Mouse (Mus musculus) kidney, adult 2 months (tissue): ENCODE measurements around the gene B2m. TPM values are rescaled to one million over a fixed set of nuclear protein-coding genes. Genes with fewer than 3 reads are reported as not detected.

ENCODE experiments used
- DNase-seq: peaks from one replicate; pipeline ENCODE4 v3.0.0; 2021
- H3K27ac ChIP-seq: fragments of 200-500 bp; 2 replicates; pipeline ENCODE4 v1.5.1; 2012; ENCODE audit warnings: low read depth, low read length, control low read depth, inconsistent platforms; ENCODE audit not compliant: insufficient read depth
- H3K27me3 ChIP-seq: fragments of 200-500 bp; replicated peaks from 2 replicates; pipeline ENCODE4 v1.6.1; 2012; ENCODE audit warnings: mild to moderate bottlenecking, moderate library complexity, low read length, inconsistent platforms; ENCODE audit not compliant: control insufficient read depth, insufficient read depth
- H3K36me3 ChIP-seq: fragments of 200-500 bp; 2 replicates; pipeline ENCODE4 v1.6.1; 2012; ENCODE audit warnings: mild to moderate bottlenecking, moderate library complexity, low read length, inconsistent platforms; ENCODE audit not compliant: control insufficient read depth, insufficient read depth
- H3K4me1 ChIP-seq: fragments of 200-500 bp; 2 replicates; pipeline ENCODE4 v1.6.1; 2011; ENCODE audit warnings: low read length; ENCODE audit not compliant: control insufficient read depth, insufficient read depth
- H3K4me3 ChIP-seq: fragments of 200-500 bp; 2 replicates; pipeline ENCODE4 v1.5.1; 2011; ENCODE audit warnings: mild to moderate bottlenecking, low read depth, low read length, control low read depth; ENCODE audit not compliant: insufficient read depth
- CTCF ChIP-seq: fragments of 200-500 bp; conservative IDR thresholded peaks from 2 replicates; pipeline ENCODE4 v1.5.1; 2011; ENCODE audit warnings: low read depth, mild to moderate bottlenecking, control low read depth, low read length, moderate library complexity, mixed read lengths; ENCODE audit not compliant: insufficient read depth, insufficient read length
- POLR2A ChIP-seq: fragments of 200-500 bp; IDR thresholded peaks from one replicate; pipeline ENCODE4 v1.6.1; 2011; ENCODE audit warnings: low read depth, low read length, control low read depth
- WGBS: fragments of 180-500 bp; shearing (Covaris S2); methylation state at CpG from one replicate; pipeline ENCODE4 v1.1.7; 2018; 5-methylcytosine and 5-hydroxymethylcytosine counted together
- polyA plus RNA-seq: library from polyadenylated mRNA; depleted of rRNA; stranded (reverse); fragments of >200 nt; gene quantifications from 2 replicates; pipeline ENCODE4 v1.2.3, GENCODE M21; 2012

The B2m gene
- polyA plus RNA-seq, 1 experiment = 854 TPM

DNA sequence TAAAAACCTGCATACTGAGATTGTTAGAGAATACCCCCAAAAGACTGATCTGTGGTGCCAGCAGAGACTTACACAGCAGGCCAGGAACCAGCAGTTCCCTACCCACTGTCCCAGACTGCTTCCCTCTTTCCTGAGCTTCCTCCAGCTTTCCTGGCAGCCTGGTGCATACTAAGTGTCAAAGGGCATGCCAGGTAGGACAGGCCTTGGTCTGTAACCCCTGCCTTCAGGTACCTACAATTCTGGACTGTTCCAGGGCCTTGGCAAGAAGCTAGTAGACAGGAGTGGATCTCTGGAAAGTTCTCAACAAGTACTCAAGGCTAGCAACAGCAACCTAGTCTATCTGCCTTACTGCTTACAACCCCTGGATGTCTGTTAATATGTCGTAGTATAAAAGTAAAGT, 3.7 kb downstream of the B2m start:
- H3K36me3 ChIP-seq = no peaks in the 10 kb centered on the region
- no peak for DNase-seq
- H3K4me3 ChIP-seq = no peak overlapping the region
- H3K27me3 ChIP-seq = no peaks in the 10 kb centered on the region
- 91% methylated on average over 1 of the region's 1 CpGs for WGBS
- no peak overlapping the region for H3K27ac ChIP-seq
- no peaks in the 10 kb centered on the region for H3K4me1 ChIP-seq
- TF ChIP-seq POLR2A (no peak), CTCF (no peak)

DNA sequence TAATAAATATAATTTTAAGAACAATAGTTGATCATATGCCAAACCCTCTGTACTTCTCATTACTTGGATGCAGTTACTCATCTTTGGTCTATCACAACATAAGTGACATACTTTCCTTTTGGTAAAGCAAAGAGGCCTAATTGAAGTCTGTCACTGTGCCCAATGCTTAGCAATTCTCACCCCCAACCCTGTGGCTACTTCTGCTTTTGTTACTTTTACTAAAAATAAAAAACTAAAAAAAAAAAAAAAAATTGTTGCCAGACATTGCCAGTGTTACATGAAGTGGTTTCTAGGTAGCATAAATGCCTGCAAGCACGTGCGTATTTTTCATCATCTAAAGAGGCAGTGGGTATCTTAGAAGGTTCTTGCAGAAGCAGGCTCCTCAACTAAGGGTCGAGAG, 5.4 kb downstream of the B2m start:
- Histone ChIP-seq H3K27ac (no peak overlapping the region), H3K4me3 (no peak overlapping the region), H3K27me3 (no peaks in the 10 kb centered on the region), H3K4me1 (no peaks in the 10 kb centered on the region), H3K36me3 (no peaks in the 10 kb centered on the region)
- TF ChIP-seq POLR2A (no peak), CTCF (no peak)
- no peak for DNase-seq
- 89% methylated on average over 3 of the region's 3 CpGs for WGBS

DNA sequence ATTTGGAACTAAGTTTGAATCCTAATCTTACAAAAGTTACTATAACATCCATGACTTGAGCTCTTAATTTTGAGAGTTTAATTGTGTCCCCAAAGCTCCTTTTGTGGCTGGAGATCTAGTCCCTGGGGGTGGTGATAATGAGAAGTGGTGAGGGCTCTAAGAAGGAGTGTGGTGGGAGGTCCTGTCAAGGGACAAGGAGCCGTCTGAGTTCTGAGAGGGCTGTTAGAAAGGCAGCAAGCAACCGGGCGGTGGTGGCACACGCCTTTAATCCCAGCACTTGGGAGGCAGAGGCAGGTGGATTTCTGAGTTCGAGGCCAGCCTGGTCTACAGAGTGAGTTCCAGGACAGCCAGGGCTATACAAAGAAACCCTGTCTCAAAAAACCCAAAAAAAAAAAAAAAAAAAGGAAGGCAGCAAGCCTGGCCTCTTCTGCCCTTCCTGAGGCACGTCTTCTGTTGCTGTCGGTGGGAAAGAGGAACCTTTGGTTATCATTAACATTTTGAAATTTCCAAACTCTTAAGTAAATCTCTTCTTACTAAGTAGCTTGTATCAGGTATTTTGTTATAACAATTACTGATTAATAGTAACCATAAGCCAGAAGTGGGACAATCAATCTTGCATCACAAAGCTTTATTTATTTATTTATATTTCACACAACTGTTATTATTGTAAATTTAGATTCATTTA, 6.3 kb downstream of the B2m start:
- Histone ChIP-seq H3K4me1 (no peaks in the 10 kb centered on the region), H3K36me3 (no peaks in the 10 kb centered on the region), H3K27me3 (no peaks in the 10 kb centered on the region), H3K27ac (no peak overlapping the region), H3K4me3 (no peak overlapping the region)
- TF ChIP-seq POLR2A (no peak), CTCF (no peak)
- 93% methylated on average over 7 of the region's 7 CpGs for WGBS
- no peak for DNase-seq

GRCm38 (mm10) chr2:122154479-122154878, 7.0 kb downstream of the B2m start:
- TF ChIP-seq CTCF = no peak
- TF ChIP-seq POLR2A = no peak
- H3K4me1 ChIP-seq = no peaks in the 10 kb centered on the region
- H3K4me3 ChIP-seq = no peak overlapping the region
- no peak for DNase-seq
- no peaks in the 10 kb centered on the region for H3K36me3 ChIP-seq
- WGBS = 98% methylated on average over 2 of the region's 2 CpGs
- H3K27ac ChIP-seq = no peak overlapping the region
- no peaks in the 10 kb centered on the region for H3K27me3 ChIP-seq

DNA sequence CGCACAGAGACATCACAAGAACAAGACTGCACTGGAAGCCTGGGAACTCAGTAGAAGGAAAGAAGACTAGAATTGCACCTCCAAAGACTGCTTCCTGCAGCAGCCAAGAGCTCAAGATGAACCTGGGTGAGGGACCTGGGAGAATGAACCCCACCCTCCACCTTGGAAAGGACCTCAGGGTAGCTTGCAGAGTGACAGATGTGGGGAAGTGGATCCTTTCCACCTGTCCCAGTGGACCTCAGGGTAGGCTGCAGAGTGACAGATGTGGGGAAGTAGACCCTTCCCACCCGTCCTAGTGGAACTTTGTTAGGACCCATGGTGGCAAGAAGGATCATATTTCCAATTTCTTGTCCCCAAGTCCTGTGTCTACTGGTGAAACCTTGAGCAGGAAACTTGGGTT, 7.8 kb downstream of the B2m start:
- H3K27ac ChIP-seq = no peak overlapping the region
- WGBS = 91% methylated on average over 2 of the region's 2 CpGs
- TF ChIP-seq POLR2A (no peak), CTCF (no peak)

DNA sequence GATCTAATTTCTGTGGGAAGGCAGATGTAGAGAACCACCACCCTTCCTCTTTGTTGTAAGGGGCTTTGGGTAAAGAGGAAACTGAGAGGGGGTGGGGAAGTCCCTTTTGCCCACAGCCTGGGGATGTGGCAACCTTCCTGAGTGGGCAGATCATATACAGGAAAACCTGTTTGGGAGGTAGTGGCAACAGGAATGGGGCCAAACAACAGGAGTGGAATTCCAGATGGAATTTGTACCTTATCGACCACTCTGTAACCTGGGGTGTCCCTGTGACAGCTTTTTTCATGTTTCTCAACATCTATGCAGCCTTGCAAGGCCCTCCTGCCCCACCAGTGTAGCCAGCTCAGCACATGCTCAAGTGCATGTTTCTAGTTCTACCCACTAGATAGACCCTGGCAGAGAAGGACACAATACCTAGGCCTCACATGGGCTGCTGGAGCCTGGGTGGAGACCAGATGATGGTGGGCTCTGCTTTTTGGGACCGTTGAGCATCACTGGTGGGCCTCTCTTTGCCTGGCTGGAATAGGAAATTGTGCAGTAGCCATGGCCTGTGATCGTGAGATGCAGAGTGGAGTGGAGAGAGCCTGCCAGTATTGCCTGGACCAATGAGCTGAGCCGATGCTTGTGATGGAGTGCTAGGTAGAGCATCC, 8.7 kb downstream of the B2m start:
- TF ChIP-seq CTCF (no peak), POLR2A (no peak)
- no peak for DNase-seq

More for the DNA sequence above, 7.8 kb downstream of the B2m start:
- H3K4me1 ChIP-seq = no peaks in the 10 kb centered on the region
- H3K36me3 ChIP-seq = no peaks in the 10 kb centered on the region
- DNase-seq = no peak
- H3K27me3 ChIP-seq = no peaks in the 10 kb centered on the region
- no peak overlapping the region for H3K4me3 ChIP-seq

DNA sequence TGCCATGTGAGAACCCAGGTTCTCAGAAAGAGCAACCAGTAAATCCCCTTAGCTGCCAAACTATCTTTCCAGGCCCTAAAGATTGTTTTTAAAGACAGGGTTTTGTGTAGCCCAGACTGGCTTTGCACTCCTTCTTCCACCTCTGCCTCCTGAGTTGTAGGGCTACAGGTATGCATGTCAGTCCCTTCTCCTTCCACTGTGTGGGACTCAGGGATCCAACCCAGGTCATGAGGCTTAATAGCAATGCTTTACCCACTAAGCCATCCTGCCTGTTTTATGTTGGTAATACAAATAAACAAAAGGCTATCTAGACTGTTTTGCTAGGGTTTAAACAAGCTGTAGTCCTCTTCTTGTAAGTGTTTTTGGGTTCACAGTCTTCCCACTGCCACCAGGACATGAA, 10.1 kb downstream of the B2m start:
- no peak for TF ChIP-seq POLR2A
- TF ChIP-seq CTCF = no peak
- Histone ChIP-seq H3K4me3 (no peak overlapping the region), H3K27me3 (no peaks in the 10 kb centered on the region), H3K4me1 (no peaks in the 10 kb centered on the region), H3K27ac (no peak overlapping the region), H3K36me3 (no peaks in the 10 kb centered on the region)
- no peak for DNase-seq

More for the DNA sequence above, 8.7 kb downstream of the B2m start:
- Histone ChIP-seq H3K27me3 (no peaks in the 10 kb centered on the region), H3K27ac (no peak overlapping the region), H3K4me3 (no peak overlapping the region), H3K4me1 (no peaks in the 10 kb centered on the region), H3K36me3 (no peaks in the 10 kb centered on the region)
- 80% methylated on average over 4 of the region's 4 CpGs for WGBS

DNA sequence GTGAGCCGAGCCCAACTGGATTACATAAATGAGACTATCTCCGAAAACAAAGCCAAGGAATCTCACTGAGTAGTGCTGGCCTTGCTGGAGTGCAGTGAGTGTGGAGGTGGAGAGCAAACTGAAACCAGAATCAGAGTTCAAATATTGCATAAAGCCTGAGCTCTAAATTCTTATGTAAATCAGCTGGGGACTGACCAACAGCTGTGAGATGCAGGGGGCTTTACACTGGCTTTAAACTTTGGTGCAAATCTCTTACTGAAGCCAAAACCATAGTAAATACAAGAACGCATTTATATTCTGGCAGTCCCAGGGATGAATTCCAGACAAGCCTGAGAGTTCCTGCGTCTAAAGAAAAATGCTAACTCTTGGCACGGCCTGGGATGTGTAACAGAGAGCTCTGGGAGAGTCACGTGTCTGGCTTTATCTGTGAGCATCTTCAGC, 10.9 kb downstream of the B2m start:
- Histone ChIP-seq H3K27me3 (no peaks in the 10 kb centered on the region), H3K4me3 (no peak overlapping the region), H3K36me3 (no peaks in the 10 kb centered on the region), H3K4me1 (no peaks in the 10 kb centered on the region), H3K27ac (no peak overlapping the region)
- DNase-seq = no peak
- TF ChIP-seq POLR2A (no peak), CTCF (no peak)
- WGBS = 55% methylated on average over 6 of the region's 6 CpGs
